Mouse (Mus musculus): ENCODE data around the gene Zfp235.

DNA sequence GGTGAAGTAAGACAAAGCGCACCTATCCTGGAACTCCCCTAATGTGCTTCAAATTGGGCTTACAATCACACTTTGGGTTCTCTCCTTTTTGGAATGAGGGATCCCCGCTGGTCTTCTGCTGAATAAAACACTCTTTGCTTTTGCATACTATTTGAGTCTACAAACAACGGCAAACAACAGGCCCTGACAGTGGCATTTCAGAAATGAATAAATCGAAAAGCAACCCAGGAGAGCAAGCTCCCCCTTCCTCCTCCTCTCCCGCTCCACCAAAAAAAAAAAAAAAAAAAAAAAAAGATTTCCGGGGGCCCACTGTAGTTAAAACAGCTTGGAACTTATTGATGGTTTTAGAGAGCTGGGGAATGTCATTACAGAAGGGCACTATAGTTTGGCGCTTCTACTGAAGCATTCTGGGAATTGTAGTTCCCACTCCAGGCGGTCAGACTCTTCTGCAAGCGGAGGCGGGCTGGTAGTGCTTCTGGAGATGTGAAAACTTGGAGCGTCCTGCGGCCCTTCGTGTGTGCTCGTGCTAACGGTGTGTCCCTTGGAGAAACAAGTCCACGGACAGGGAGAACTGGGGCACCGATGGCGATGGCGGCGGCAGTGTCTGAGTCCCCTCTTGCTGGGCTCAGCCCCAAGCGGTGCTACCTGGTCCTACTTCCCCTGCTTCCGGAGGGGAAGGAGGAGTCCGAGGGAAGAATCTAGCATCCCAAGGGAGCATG, 40.8 kb downstream of the Zfp235 start, which contains the start of gene Zfp114:
- TF ChIP-seq CTCF (IDR thresholded peaks at IDR 0.05; ENCODE audit: low read depth) = no peak
- no peak for TF ChIP-seq EP300 (IDR thresholded peaks at IDR 0.05; ENCODE audit: low read depth)

Measured in heart, postnatal 0 days (tissue).